Mouse (Mus musculus): ENCODE results near the gene Dnmt1. TPM values are rescaled to one million over a fixed set of nuclear protein-coding genes. Genes with fewer than 3 reads are reported as not detected.

The Dnmt1 gene
- polyA plus RNA-seq, 1 experiment from 2014 or later = 85.1 TPM

DNA sequence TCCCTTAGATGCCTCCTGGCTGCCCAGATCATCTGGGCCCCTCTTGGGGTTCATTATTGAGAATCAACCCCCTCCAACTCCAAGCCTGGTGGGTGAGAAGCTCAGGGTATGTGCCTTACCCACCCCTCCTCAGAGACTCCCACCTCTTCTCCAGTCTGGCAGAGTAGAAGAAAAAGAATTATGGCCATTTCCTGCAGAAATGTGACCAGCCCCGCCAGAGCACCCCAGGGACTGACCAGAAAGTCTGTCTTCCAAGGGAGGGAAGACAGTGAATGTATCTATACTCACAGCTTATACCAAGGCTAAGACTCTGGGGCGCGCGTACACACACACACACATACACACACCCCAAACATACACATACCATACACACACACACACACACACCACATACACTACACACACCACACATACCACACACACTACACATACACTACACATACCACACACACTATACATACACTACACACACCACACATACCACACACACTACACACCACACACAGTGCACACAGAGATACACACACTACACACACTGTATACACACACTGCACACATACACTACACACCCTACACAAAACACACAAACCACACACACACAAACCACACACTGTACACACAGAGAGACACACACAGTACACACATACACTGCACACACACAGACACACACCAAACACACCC, 13.5 kb upstream of the Dnmt1 start:
- Histone ChIP-seq H3K27me3 (replicated peaks; ENCODE audit: control insufficient read depth, insufficient read depth, low read length) (no peaks in the 10 kb centered on the region), H3K4me3 (ENCODE audit: low read depth, low read length) (no peak overlapping the region), H3K36me3 (ENCODE audit: control insufficient read depth, insufficient read depth, low read length) (peaks cover 2% of the 10 kb centered on the region; the same call in 1 of the 2 replicates), H3K4me1 (replicated peaks; ENCODE audit: control insufficient read depth, insufficient read depth, low read length) (peaks cover 26% of the 10 kb centered on the region), H3K9me3 (ENCODE audit: control insufficient read depth, low read length) (no peaks in the 10 kb centered on the region), H3K9ac (ENCODE audit: low read depth, low read length) (no peak overlapping the region), H3K4me2 (peak overlapping the region; percentile 15; the same call in 1 of the 2 replicates), H3K27ac (ENCODE audit: low read depth, low read length) (no peak overlapping the region)
- 86% methylated on average over 4 of the region's 4 CpGs for WGBS
- ATAC-seq (replicated peaks; ENCODE audit: low FRiP score) = no peak
- DNase-seq (ENCODE audit: low spot score) = no peak

DNA sequence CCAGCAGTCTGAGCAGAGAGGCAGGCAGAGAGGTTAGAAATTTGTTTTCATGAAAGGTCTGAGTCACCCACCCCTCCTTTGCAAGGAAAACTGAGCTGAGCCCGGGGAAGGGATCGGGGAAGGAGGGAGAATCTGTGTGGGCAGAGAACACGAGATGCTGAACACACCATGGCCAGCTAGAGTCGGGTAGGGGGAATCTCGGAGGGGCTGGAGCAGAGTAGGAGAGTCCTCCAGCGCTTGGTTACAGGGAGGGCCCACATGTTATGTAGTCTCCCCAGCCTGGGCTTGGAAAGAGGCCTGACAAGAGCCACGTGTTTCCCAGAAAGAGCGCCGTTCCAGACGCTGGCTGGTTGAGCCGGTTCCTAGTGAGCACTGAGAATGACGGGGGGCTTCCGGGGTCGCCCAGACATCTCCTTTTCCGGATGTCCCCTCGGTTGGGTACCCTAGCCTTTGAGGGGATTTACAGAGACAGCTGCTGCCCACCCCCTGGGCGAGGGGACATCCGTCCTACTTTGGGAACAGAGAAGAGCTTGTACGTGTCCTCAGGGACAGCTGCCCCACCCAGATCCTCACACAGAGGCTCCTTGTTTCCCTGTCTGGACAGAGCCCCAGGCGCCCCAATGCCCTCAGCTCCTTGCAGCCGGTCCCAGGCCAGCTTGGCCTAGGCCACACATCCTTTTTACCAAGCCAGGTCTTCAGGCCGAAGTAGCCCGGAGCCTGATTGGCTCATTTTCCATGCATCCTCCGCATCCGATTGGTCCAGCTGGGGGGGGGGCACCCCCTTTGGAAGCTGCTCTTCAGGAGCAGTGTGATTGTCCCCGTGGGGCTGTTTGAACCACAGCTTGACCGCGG, 12.7 kb upstream of the Dnmt1 start:
- 63% methylated on average over 28 of the region's 28 CpGs for WGBS
- no peak overlapping the region for H3K4me3 ChIP-seq (ENCODE audit: low read depth, low read length)
- H3K36me3 ChIP-seq (ENCODE audit: control insufficient read depth, insufficient read depth, low read length) = peaks cover 2% of the 10 kb centered on the region; the same call in 1 of the 2 replicates
- peaks cover 26% of the 10 kb centered on the region for H3K4me1 ChIP-seq (replicated peaks; ENCODE audit: control insufficient read depth, insufficient read depth, low read length)
- H3K27me3 ChIP-seq (replicated peaks; ENCODE audit: control insufficient read depth, insufficient read depth, low read length) = no peaks in the 10 kb centered on the region
- ATAC-seq (replicated peaks; ENCODE audit: low FRiP score) (no peak), DNase-seq (ENCODE audit: low spot score) (no peak)
- 0 out of 2 replicates have a peak overlapping the region, but pooled peaks have one; percentile 35 for H3K27ac ChIP-seq (ENCODE audit: low read depth, low read length)
- H3K4me2 ChIP-seq = peak overlapping the region; percentile 24; the same call in 1 of the 2 replicates
- H3K9me3 ChIP-seq (ENCODE audit: control insufficient read depth, low read length) = no peaks in the 10 kb centered on the region
- H3K9ac ChIP-seq (ENCODE audit: low read depth, low read length) = no peak overlapping the region

DNA sequence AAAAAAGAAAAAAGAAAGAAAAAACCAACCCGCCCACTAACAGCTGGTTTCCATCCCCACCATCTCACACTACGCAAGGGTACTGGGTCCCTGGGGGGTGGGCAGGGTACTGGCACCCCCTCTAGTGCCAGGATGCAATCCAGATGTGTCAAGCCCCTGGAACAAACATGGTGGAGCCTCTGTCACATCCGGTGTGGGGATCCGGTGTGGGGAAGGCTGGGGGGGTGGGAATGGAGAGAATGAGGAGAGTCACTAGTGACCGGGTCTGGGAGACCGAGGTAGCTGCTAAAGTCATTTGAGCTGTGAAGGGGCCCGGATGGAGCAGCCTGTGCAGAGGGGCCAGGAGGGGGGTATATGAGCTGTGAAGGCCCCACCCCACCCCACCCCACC, 12.1 kb upstream of the Dnmt1 start:
- WGBS = 74% methylated on average over 7 of the region's 7 CpGs
- Histone ChIP-seq H3K27ac (ENCODE audit: low read depth, low read length) (0 out of 2 replicates have a peak overlapping the region, but pooled peaks have one; percentile 35), H3K27me3 (replicated peaks; ENCODE audit: control insufficient read depth, insufficient read depth, low read length) (no peaks in the 10 kb centered on the region), H3K9ac (ENCODE audit: low read depth, low read length) (no peak overlapping the region), H3K4me3 (ENCODE audit: low read depth, low read length) (no peak overlapping the region), H3K4me1 (replicated peaks; ENCODE audit: control insufficient read depth, insufficient read depth, low read length) (peaks cover 22% of the 10 kb centered on the region), H3K9me3 (ENCODE audit: control insufficient read depth, low read length) (no peaks in the 10 kb centered on the region), H3K36me3 (ENCODE audit: control insufficient read depth, insufficient read depth, low read length) (peaks cover 2% of the 10 kb centered on the region; the same call in 1 of the 2 replicates), H3K4me2 (no peak overlapping the region)
- ATAC-seq (replicated peaks; ENCODE audit: low FRiP score) (no peak), DNase-seq (ENCODE audit: low spot score) (no peak)

DNA sequence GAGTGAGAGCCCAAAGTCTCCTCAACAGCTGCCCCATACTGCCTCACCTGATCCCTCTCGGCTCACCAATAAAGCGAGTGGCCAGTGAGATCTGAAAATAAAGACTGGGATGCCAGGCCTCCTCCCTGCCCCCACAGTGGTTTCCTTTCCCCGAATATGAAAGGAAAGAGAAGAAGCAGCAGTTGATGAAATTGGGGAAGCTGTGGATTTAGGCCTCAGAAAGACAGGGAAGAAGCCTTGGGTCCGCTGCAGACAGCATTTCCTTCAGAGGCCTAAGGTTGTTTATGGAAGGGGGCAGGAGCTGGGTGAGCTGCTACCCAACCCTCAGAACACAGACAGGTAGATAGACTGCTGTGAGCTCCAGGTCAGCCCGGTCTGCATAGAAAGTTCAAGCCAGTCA, 7.1 kb upstream of the Dnmt1 start:
- peaks cover 2% of the 10 kb centered on the region; the same call in 1 of the 2 replicates for H3K36me3 ChIP-seq (ENCODE audit: control insufficient read depth, insufficient read depth, low read length)
- no peak overlapping the region for H3K4me3 ChIP-seq (ENCODE audit: low read depth, low read length)
- WGBS = 69% methylated on average over 5 of the region's 5 CpGs
- H3K4me1 ChIP-seq (replicated peaks; ENCODE audit: control insufficient read depth, insufficient read depth, low read length) = peaks cover 11% of the 10 kb centered on the region
- no peak overlapping the region for H3K4me2 ChIP-seq
- DNase-seq (ENCODE audit: low spot score) (no peak), ATAC-seq (replicated peaks; ENCODE audit: low FRiP score) (no peak)
- H3K9me3 ChIP-seq (ENCODE audit: control insufficient read depth, low read length) = no peaks in the 10 kb centered on the region
- H3K9ac ChIP-seq (ENCODE audit: low read depth, low read length) = no peak overlapping the region
- no peaks in the 10 kb centered on the region for H3K27me3 ChIP-seq (replicated peaks; ENCODE audit: control insufficient read depth, insufficient read depth, low read length)
- no peak overlapping the region for H3K27ac ChIP-seq (ENCODE audit: low read depth, low read length)

DNA sequence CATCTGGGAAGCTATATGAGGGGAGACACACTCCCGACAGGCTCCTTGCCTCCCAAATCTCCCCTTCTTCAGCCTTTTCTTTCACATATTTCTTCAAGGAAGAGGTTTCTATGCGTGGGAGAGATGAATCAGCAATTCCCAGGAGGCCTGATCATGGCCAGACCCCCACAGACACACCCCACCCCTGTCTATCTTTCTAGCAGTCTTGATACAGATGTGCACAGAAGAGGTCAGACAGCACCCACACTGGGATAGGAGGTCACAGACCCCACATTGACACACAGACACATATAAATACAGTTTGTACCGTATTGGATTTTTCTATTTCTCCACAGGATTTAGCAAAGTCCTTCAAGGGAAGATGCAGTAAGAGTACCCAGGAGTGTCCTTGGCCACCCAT, 6.3 kb upstream of the Dnmt1 start:
- peaks cover 13% of the 10 kb centered on the region for H3K4me1 ChIP-seq (replicated peaks; ENCODE audit: control insufficient read depth, insufficient read depth, low read length)
- H3K9me3 ChIP-seq (ENCODE audit: control insufficient read depth, low read length) = no peaks in the 10 kb centered on the region
- 0 out of 2 replicates have a peak overlapping the region, but pooled peaks have one; percentile 5 for H3K9ac ChIP-seq (ENCODE audit: low read depth, low read length)
- WGBS = 62% methylated on average over 3 of the region's 3 CpGs
- H3K4me2 ChIP-seq = no peak overlapping the region
- no peaks in the 10 kb centered on the region for H3K27me3 ChIP-seq (replicated peaks; ENCODE audit: control insufficient read depth, insufficient read depth, low read length)
- H3K27ac ChIP-seq (ENCODE audit: low read depth, low read length) = no peak overlapping the region
- DNase-seq (ENCODE audit: low spot score) (no peak), ATAC-seq (replicated peaks; ENCODE audit: low FRiP score) (peak; percentile 67; the same call in 1 of the 2 replicates)
- H3K4me3 ChIP-seq (ENCODE audit: low read depth, low read length) = no peak overlapping the region
- H3K36me3 ChIP-seq (ENCODE audit: control insufficient read depth, insufficient read depth, low read length) = peaks cover 2% of the 10 kb centered on the region; the same call in 1 of the 2 replicates

DNA sequence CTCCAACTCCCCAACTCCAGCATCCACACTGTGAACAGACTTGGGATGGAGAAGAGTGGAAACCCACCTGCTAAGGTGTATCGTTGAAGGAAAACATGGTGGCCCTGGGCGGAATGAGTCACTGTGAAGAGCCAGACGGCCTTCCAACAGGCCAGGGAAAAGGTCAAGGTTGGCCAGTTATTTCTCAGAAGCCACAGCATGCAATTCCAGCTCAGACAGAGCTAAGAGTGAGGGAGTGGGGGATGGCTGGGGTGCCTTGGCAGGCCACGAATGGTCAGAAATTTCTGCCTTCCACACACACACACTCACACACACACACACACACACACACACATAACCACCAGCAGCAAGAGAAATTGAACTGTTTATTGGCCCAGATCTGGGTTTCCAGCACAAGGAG, 5.9 kb upstream of the Dnmt1 start:
- no peak overlapping the region for H3K4me2 ChIP-seq
- H3K4me1 ChIP-seq (replicated peaks; ENCODE audit: control insufficient read depth, insufficient read depth, low read length) = peaks cover 13% of the 10 kb centered on the region
- no peak for ATAC-seq (replicated peaks; ENCODE audit: low FRiP score)
- H3K4me3 ChIP-seq (ENCODE audit: low read depth, low read length) = no peak overlapping the region
- H3K27ac ChIP-seq (ENCODE audit: low read depth, low read length) = no peak overlapping the region
- no peaks in the 10 kb centered on the region for H3K27me3 ChIP-seq (replicated peaks; ENCODE audit: control insufficient read depth, insufficient read depth, low read length)
- H3K9ac ChIP-seq (ENCODE audit: low read depth, low read length) = no peak overlapping the region
- H3K9me3 ChIP-seq (ENCODE audit: control insufficient read depth, low read length) = no peaks in the 10 kb centered on the region
- DNase-seq (ENCODE audit: low spot score) = no peak
- peaks cover 2% of the 10 kb centered on the region; the same call in 1 of the 2 replicates for H3K36me3 ChIP-seq (ENCODE audit: control insufficient read depth, insufficient read depth, low read length)
- WGBS = 76% methylated on average over 4 of the region's 4 CpGs

DNA sequence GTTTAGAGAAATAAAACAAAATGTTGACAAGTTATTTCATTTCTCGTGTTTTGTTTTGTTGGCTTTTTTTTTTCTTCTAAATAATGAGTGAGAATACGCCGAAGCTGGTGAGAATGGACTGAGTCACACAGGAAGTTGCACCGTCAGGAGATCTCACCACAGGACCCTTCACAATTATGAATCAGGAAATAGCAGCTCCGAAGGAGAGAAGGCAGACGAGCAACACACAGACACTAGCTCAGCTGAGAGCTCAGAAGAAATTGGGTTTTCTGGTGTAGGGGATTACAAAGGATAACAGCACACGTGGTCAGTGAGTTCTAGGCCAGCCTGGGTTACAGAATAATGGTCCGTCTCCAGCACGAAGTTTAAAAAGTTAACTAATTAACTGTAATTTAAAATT, 1.9 kb upstream of the Dnmt1 start:
- no peak overlapping the region for H3K27ac ChIP-seq (ENCODE audit: low read depth, low read length)
- no peak overlapping the region for H3K4me3 ChIP-seq (ENCODE audit: low read depth, low read length)
- ATAC-seq (replicated peaks; ENCODE audit: low FRiP score) (no peak), DNase-seq (ENCODE audit: low spot score) (no peak)
- H3K36me3 ChIP-seq (ENCODE audit: control insufficient read depth, insufficient read depth, low read length) = no peaks in the 10 kb centered on the region; the same call in 1 of the 2 replicates
- H3K27me3 ChIP-seq (replicated peaks; ENCODE audit: control insufficient read depth, insufficient read depth, low read length) = no peaks in the 10 kb centered on the region
- H3K4me1 ChIP-seq (replicated peaks; ENCODE audit: control insufficient read depth, insufficient read depth, low read length) = peaks cover 13% of the 10 kb centered on the region
- H3K9ac ChIP-seq (ENCODE audit: low read depth, low read length) = no peak overlapping the region
- H3K4me2 ChIP-seq = no peak overlapping the region
- H3K9me3 ChIP-seq (ENCODE audit: control insufficient read depth, low read length) = no peaks in the 10 kb centered on the region
- 46% methylated on average over 9 of the region's 9 CpGs for WGBS

DNA sequence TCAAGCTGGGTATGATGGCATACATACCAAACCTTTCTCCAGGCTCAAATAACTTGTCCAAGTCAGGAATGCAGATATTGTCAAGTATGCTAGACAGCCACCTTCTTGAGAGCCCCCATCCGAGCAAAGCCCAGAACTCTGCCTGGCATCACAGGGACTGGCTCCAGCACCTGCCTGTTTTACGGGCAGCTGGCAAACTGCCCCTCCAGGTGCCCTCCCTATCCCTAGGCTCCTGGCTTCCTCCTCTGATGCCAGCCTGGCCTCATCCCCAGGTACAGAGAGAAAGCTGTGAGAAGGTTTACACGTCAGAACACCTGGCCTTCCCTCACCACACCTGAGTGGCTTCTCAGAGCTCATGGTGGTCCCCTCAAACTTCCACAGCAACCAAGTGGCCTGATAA, 2.7 kb downstream of the Dnmt1 start:
- Histone ChIP-seq H3K36me3 (ENCODE audit: control insufficient read depth, insufficient read depth, low read length) (no peaks in the 10 kb centered on the region), H3K4me3 (ENCODE audit: low read depth, low read length) (no peak overlapping the region), H3K4me1 (replicated peaks; ENCODE audit: control insufficient read depth, insufficient read depth, low read length) (peaks cover 5% of the 10 kb centered on the region; the same call in 1 of the 2 replicates), H3K9ac (ENCODE audit: low read depth, low read length) (no peak overlapping the region), H3K4me2 (no peak overlapping the region), H3K27ac (ENCODE audit: low read depth, low read length) (no peak overlapping the region), H3K27me3 (replicated peaks; ENCODE audit: control insufficient read depth, insufficient read depth, low read length) (no peaks in the 10 kb centered on the region), H3K9me3 (ENCODE audit: control insufficient read depth, low read length) (no peaks in the 10 kb centered on the region)
- DNase-seq (ENCODE audit: low spot score) (no peak), ATAC-seq (replicated peaks; ENCODE audit: low FRiP score) (no peak)
- WGBS = 82% methylated on average over 3 of the region's 3 CpGs

Measured in liver, embryonic 11.5 days (tissue).